Mouse (Mus musculus): ENCODE measurements around the gene Kpna2.

DNA sequence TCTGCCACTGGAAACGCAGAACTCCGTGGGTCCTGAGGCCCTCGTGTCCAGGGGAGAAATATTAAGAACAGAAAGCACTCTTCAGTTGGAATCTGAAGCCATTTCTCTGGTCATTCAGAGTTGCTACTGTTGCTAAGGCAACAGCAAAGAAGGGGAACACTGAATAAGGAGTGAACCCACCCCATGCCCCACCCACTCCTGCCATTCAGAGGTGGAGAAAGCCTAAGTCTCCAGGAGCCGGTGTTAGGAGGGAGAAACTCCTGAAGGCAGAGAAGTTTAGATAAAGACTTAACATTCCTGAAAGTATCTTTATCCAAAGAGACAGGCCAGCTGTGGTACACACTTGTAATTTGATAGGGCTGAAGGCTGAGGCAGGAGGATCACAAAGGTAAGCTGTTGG is 20.0 kb upstream of the Kpna2 start:
- TF ChIP-seq GATA1 (IDR thresholded peaks at IDR 0.05; ENCODE audit: low read length) (no peak), TAL1 (IDR thresholded peaks at IDR 0.05; ENCODE audit: low read length) (no peak)
